Comparison of ENCODE assay signal across 8 mouse cellular contexts in genomic region chr6:6884897-6885296, GRCm38 (mm10). TPM values are rescaled to one million over a fixed set of nuclear protein-coding genes. Genes with fewer than 3 reads are reported as not detected.
DNase-seq lines count a peak whose midpoint lies in the region; ATAC-seq and TF ChIP-seq lines count a peak whose summit lies in the region.

No protein-coding gene starts in this region.

- DNase-seq in cerebellum, adult 2 months: peak in 1 of 2 experiments; percentile 29
- DNase-seq in cerebellum, adult 8-10 months: no peak
- peak; percentile 80 for DNase-seq in right cerebral cortex, postnatal 14 days
- DNase-seq in right cerebral cortex, postnatal 25 days: no peak
- peak; percentile 92 for DNase-seq in forebrain, embryonic 14.5 days (ENCODE audit: low spot score)
- peak; percentile 50 for DNase-seq in kidney, postnatal 14 days
- DNase-seq in midbrain, embryonic 14.5 days: peak; percentile 93
- no peak for DNase-seq in MN1 (ENCODE audit: low spot score)

- no peak overlapping the region for H3K9ac ChIP-seq in forebrain, embryonic 14.5 days (ENCODE audit: low read length)
- no peak overlapping the region for H3K9ac ChIP-seq in midbrain, embryonic 14.5 days (replicated peaks; ENCODE audit: low read length)

- H3K4me1 ChIP-seq in cerebellum, adult 2 months (ENCODE audit: control insufficient read depth, insufficient read depth, low read length): no peaks in the 10 kb centered on the region
- H3K4me1 ChIP-seq in forebrain, embryonic 14.5 days (ENCODE audit: control insufficient read depth, insufficient read depth, low read length): 0 out of 2 replicates have a peak, but pooled peaks cover 2% of the 10 kb centered on the region
- H3K4me1 ChIP-seq in midbrain, embryonic 14.5 days (ENCODE audit: control insufficient read depth, insufficient read depth, low read length): peaks cover 8% of the 10 kb centered on the region

- H3K36me3 ChIP-seq in forebrain, embryonic 14.5 days (ENCODE audit: control insufficient read depth, insufficient read depth, low read length): no peaks in the 10 kb centered on the region
- no peaks in the 10 kb centered on the region for H3K36me3 ChIP-seq in midbrain, embryonic 14.5 days (ENCODE audit: control insufficient read depth, insufficient read depth, low read length)

- peak; percentile 69 for TF ChIP-seq CTCF in cerebellum, adult 2 months (IDR thresholded peaks at IDR 0.05; ENCODE audit: borderline replicate concordance, insufficient read depth, low read depth, low read length)

- H3K27me3 ChIP-seq in cerebellum, adult 2 months (ENCODE audit: control insufficient read depth, insufficient read depth, low read length): peaks cover 4% of the 10 kb centered on the region; the same call in 1 of the 2 replicates
- H3K27me3 ChIP-seq in forebrain, embryonic 14.5 days (replicated peaks; ENCODE audit: control insufficient read depth, insufficient read depth, low read length): peaks cover 29% of the 10 kb centered on the region
- peaks cover 48% of the 10 kb centered on the region for H3K27me3 ChIP-seq in midbrain, embryonic 14.5 days (ENCODE audit: control insufficient read depth, insufficient read depth, low read length)

- peak; percentile 42; the same call in 1 of the 2 replicates for ATAC-seq in forebrain, embryonic 14.5 days
- ATAC-seq in midbrain, embryonic 14.5 days (ENCODE audit: low FRiP score, low TSS enrichment): peak; percentile 47; the same call in 1 of the 2 replicates

- no peak for TF ChIP-seq POLR2A in cerebellum, adult 2 months (IDR thresholded peaks at IDR 0.05; ENCODE audit: borderline replicate concordance, insufficient read depth, low read length)

- no peaks in the 10 kb centered on the region for H3K9me3 ChIP-seq in forebrain, embryonic 14.5 days (replicated peaks; ENCODE audit: control insufficient read depth, low read length)
- H3K9me3 ChIP-seq in midbrain, embryonic 14.5 days (ENCODE audit: control insufficient read depth, low read length): no peaks in the 10 kb centered on the region

- H3K4me3 ChIP-seq in cerebellum, adult 2 months (replicated peaks; ENCODE audit: insufficient read depth, low read depth, low read length): no peak overlapping the region
- no peak overlapping the region for H3K4me3 ChIP-seq in forebrain, embryonic 14.5 days (ENCODE audit: low read depth, low read length)
- H3K4me3 ChIP-seq in midbrain, embryonic 14.5 days (replicated peaks; ENCODE audit: low read depth, low read length): no peak overlapping the region

- H3K27ac ChIP-seq in cerebellum, adult 2 months (ENCODE audit: insufficient read depth, low read length): no peak overlapping the region
- H3K27ac ChIP-seq in forebrain, embryonic 14.5 days (ENCODE audit: low read depth, low read length): no peak overlapping the region
- H3K27ac ChIP-seq in midbrain, embryonic 14.5 days (replicated peaks; ENCODE audit: low read depth, low read length): no peak overlapping the region

- 10% methylated on average over 12 of the region's 12 CpGs for WGBS in cerebellum, adult 2 months
- WGBS in forebrain, embryonic 14.5 days: 1% methylated on average over 12 of the region's 12 CpGs
- WGBS in midbrain, embryonic 14.5 days: 2% methylated on average over 12 of the region's 12 CpGs

- no peak overlapping the region for H3K4me2 ChIP-seq in forebrain, embryonic 14.5 days (ENCODE audit: low read length)
- H3K4me2 ChIP-seq in midbrain, embryonic 14.5 days (ENCODE audit: low read length): no peak overlapping the region

RNA-seq across cellular contexts. Expression of gene Dlx5, which starts 3.0 kb away (rescaled TPM):
- polyA plus RNA-seq in cerebellum, adult 2 months (2012; rRNA removed): not detected in 2 replicates
- 55.7 and 77.2 TPM in 2 replicates for polyA plus RNA-seq in forebrain, embryonic 14.5 days (2014; fragmentation: Nextera tagmentation; extraction: Ambion mirVana)
- polyA plus RNA-seq in midbrain, embryonic 14.5 days (2014; fragmentation: Nextera tagmentation; extraction: Ambion mirVana): 0.26 and 0.82 TPM in 2 replicates

RNA-seq across cellular contexts. Expression of gene Dlx6, which starts 21.8 kb away (rescaled TPM):
- polyA plus RNA-seq in cerebellum, adult 2 months (2012; rRNA removed): not detected in 2 replicates
- polyA plus RNA-seq in forebrain, embryonic 14.5 days (2014; fragmentation: Nextera tagmentation; extraction: Ambion mirVana): 4.4 and 5.8 TPM in 2 replicates
- not detected in 2 replicates for polyA plus RNA-seq in midbrain, embryonic 14.5 days (2014; fragmentation: Nextera tagmentation; extraction: Ambion mirVana)

Comparison
In these comparisons a context has a peak if more than half of its experiments do, and no peak if none do; other contexts are left out.
1. DNase-seq: peak in right cerebral cortex, postnatal 14 days (single experiment), forebrain, embryonic 14.5 days (single experiment), kidney, postnatal 14 days (single experiment) and midbrain, embryonic 14.5 days (single experiment); none in cerebellum, adult 8-10 months (single experiment), right cerebral cortex, postnatal 25 days (single experiment) and MN1 (single experiment).
2. RNA of gene Dlx5, which starts 3.0 kb away (polyA plus RNA-seq): 55.7 to 77.2 TPM in forebrain, embryonic 14.5 days; 0.26 to 0.82 TPM in midbrain, embryonic 14.5 days and not detected in cerebellum, adult 2 months; every median in the first group is over 10 times any median in the second.